25 mouse cellular contexts compared by ENCODE assay signal in genomic region chr17:13763819-13764218, GRCm38 (mm10).
"Had no signal": no experiment of that assay in that cellular context is flagged by ENCODE, and none has a peak within 500 bp of the region (broad histone marks: within the 10 kb centered on the region; RNA-seq: fewer than 3 reads in every experiment).

No protein-coding gene starts in this region.

- H3K9ac ChIP-seq: heart, embryonic 13.5 days; heart, embryonic 15.5 days; hindbrain, embryonic 13.5 days; hindbrain, embryonic 15.5 days; kidney, embryonic 15.5 days; limb, embryonic 12.5 days; liver, embryonic 13.5 days had no signal

- H3K4me3 ChIP-seq: gastrocnemius, adult 2 months; heart, adult 2 months; heart, embryonic 13.5 days; heart, embryonic 15.5 days; hindbrain, embryonic 13.5 days; hindbrain, embryonic 15.5 days; kidney, embryonic 15.5 days; layer of hippocampus, adult 2 months; left cerebral cortex, adult 2 months; limb, embryonic 10.5 days; limb, embryonic 12.5 days; liver, embryonic 13.5 days had no signal

- H3K4me2 ChIP-seq: heart, embryonic 15.5 days; kidney, embryonic 15.5 days; limb, embryonic 12.5 days; liver, embryonic 11.5 days; liver, embryonic 13.5 days had no signal

- H3K9me3 ChIP-seq: heart, embryonic 13.5 days; heart, embryonic 15.5 days; hindbrain, embryonic 13.5 days; hindbrain, embryonic 15.5 days; kidney, embryonic 15.5 days; limb, embryonic 10.5 days; limb, embryonic 12.5 days; liver, embryonic 13.5 days had no signal

- ATAC-seq: hindbrain, postnatal 0 days; intestine, postnatal 0 days had no signal

- H3K27me3 ChIP-seq: heart, embryonic 13.5 days; heart, embryonic 15.5 days; hindbrain, embryonic 13.5 days; hindbrain, embryonic 15.5 days; kidney, embryonic 15.5 days; limb, embryonic 12.5 days had no signal

- H3K36me3 ChIP-seq: heart, embryonic 13.5 days; heart, embryonic 15.5 days; hindbrain, embryonic 13.5 days; hindbrain, embryonic 15.5 days; kidney, embryonic 15.5 days; limb, embryonic 10.5 days; limb, embryonic 12.5 days; liver, embryonic 13.5 days had no signal

- DNase-seq: gastrocnemius, adult 2 months; gastrocnemius, postnatal 10 days; gastrocnemius, postnatal 25 days; heart, adult 2 months; heart, postnatal 14 days; heart, postnatal 36 days; kidney, adult 2 months; kidney, adult 9 months; kidney, postnatal 14 days; kidney, postnatal 4 days; liver; liver, embryonic 13.5 days had no signal

- H3K27ac ChIP-seq: gastrocnemius, adult 2 months; heart, adult 2 months; heart, embryonic 15.5 days; hindbrain, embryonic 13.5 days; hindbrain, embryonic 15.5 days; hindbrain, postnatal 0 days; kidney, embryonic 15.5 days; kidney, postnatal 0 days; layer of hippocampus, adult 2 months; left cerebral cortex, adult 2 months; limb, embryonic 10.5 days; limb, embryonic 12.5 days; liver, embryonic 13.5 days had no signal
